Mouse (Mus musculus): Measurements from ENCODE around the gene 4933421I07Rik. TPM values are rescaled to one million over a fixed set of nuclear protein-coding genes. Genes with fewer than 3 reads are reported as not detected.

4933421I07Rik gene
- total RNA-seq (2021), result not detected
- long read RNA-seq, experiment 1, result 0 reads
- long read RNA-seq, experiment 2, result 0 reads

DNA sequence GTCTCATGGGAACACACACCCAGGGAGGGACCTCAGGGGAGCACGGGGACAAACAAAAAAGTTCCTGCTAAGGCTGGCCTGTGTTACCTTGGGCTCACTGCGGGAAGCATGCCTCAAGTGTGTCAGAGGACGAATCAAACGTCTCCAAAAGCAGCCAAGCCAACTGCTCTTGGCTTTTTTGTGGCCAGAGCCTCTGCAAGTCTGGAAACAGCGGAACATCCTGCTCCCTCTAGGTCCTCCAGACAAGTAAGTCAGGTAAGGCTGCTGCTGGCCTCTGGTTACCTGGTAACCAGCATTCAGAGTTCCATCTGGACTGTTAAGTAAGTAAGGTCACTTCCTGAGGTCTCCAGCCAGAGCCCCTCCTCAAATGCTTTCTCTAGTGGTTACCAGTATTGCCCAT lies at the start of gene 4933421I07Rik:
Gene 4933421I07Rik, minus strand, starts transcription at position 271 of the 400 bp plus-strand sequence.
- no peak for DNase-seq (ENCODE audit: low spot score)

DNA sequence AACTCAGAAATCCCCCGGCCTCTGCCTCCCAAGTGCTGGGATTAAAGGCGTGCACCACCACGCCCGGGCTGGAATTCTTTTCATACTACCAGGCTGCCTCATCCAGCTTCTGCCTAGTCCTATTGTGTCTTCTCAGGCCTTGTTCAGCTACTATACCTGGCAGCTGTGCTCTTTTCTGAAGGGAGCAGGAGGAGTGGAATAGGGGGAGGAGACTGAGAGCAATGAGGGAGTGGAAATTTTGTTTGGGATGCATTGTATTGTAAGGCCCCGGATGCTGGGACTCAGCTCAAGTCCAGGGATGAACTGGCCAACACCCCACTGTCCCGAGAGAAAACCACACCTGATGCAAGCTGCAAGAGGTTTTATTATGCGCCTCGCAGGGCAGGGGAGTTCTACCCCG lies 49.4 kb upstream of the 4933421I07Rik start:
- no peak for DNase-seq (ENCODE audit: low spot score)

DNA sequence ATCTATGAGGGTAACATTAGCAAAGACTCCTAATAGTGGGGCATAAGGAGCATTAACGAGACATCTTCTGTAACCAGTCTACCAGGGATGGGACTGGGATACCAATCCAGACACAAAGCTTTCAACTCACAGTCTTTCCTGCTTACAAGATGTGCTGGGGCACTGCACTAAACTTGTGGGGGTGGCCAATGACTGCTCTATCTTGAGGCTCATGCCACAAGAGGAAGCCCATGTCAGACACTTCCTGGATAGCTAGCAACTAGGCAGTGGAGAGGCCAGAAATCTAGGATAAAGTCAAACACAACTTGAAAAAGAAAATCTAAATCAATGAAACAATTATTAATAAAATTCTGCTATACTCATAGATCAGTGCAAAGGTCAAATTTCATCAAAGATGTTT lies 48.3 kb upstream of the 4933421I07Rik start:
- no peak for DNase-seq (ENCODE audit: low spot score)

- no peak for DNase-seq (ENCODE audit: low spot score)
Observed at GRCm38 (mm10) chr7:42490859-42491258, 42.9 kb upstream of the 4933421I07Rik start.

DNA sequence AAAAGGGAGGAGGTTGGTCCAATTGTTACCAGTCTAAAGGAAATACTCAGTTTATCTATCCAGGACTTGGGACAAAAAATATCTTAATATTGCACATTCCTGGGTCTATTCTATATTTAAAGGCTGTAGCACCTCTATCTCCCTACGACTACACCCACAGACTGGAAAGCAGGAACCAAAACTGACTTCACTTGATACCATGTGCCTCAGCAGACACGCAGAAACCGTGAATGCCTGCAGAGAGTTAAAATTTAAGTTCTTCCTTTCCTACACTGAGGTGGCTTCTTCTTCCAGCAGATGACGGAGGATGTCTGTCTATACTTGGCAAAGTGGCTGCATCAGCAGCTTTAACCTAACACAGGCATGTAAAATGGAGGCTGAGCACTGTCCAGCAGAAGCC lies 42.4 kb upstream of the 4933421I07Rik start:
- no peak for DNase-seq (ENCODE audit: low spot score)

DNA sequence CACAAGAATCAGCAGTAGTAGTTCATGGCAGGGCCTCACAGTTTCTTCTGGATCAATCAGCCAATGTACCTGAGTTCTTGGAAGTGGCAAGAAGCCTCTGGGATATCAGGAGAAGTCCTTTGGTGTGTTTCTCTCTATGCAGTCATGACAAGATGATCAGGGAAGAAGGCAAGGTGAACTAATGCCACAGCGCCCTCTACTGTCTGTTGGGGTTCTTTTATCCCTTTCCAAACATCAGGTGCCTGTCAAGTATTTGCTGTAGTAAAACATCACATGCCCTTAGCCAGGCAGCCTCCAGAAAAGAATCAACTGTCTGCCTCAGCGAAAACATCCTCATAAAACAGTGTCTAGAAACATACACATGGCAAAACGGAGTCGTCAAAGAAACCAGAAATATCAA lies 6.7 kb upstream of the 4933421I07Rik start:
- DNase-seq (ENCODE audit: low spot score), result no peak

GRCm38 (mm10) chr7:42450618-42451017 lies 2.7 kb upstream of the 4933421I07Rik start:
- peak; percentile 3 for DNase-seq (ENCODE audit: low spot score)

DNA sequence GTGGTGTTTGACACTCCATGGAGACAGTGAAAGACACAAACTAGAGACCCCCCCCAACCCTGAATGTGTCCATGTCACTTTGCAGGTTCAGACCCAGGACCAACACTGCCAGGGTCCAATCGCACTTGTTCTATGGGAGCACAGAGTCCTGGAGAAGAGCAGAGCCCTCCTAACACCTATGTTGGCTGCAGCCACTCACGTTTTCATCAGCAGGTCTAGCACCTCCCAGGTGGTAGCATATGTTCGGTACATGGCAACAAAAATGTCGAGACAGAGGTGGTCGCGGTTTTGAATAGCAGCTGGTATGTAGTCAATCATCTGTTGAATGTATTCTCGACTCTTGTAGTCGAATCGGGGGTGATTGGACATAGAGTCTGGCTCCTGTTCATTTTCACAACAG lies 568 bp downstream of the 4933421I07Rik start:
- DNase-seq (ENCODE audit: low spot score), result no peak

Other genes with a start within 250 kb of the 4933421I07Rik start
- not detected for gene Vmn2r61, start 188.1 kb downstream of the 4933421I07Rik start, total RNA-seq (2021)
- 1 to 10 TPM; 5.0 TPM for gene Zfp141, start 57.6 kb upstream of the 4933421I07Rik start, total RNA-seq (2021)
- gene Gm21028, start 130.5 kb upstream of the 4933421I07Rik start, total RNA-seq (2021), result not detected
- gene Zfp977, start 144.4 kb upstream of the 4933421I07Rik start, total RNA-seq (2021), result under 1 TPM in 1 of 2 experiments, not detected in 1; 0.21 TPM
- 1 to 10 TPM in 1 of 2 experiments, under 1 TPM in 1; 0.73 to 1.0 TPM for gene Zfp976, start 194.5 kb upstream of the 4933421I07Rik start, total RNA-seq (2021)
- 1 to 10 TPM; 3.7 to 4.5 TPM for gene Zfp975, start 244.6 kb upstream of the 4933421I07Rik start, total RNA-seq (2021)